Mouse (Mus musculus): ENCODE results near the gene Gm3239.
"Not testable (repeated sequence)": the region's sequence is repeated elsewhere in the genome, so short reads cannot be mapped to it uniquely, and the experiment has no call there.

The Gm3239 gene

GRCm38 (mm10) chr14:4663892-4664291 lies at the start of gene Gm3239:
Gene Gm3239, plus strand, starts transcription at chr14:4664192.
- DNase-seq, result not testable (repeated sequence)

- not testable (repeated sequence) for DNase-seq
Measured at GRCm38 (mm10) chr14:4632052-4632451, 31.9 kb upstream of the Gm3239 start, which contains the start of gene Gm8159. Gene Gm8159, plus strand, starts transcription at chr14:4632352.

GRCm38 (mm10) chr14:4649309-4649708 lies 14.7 kb upstream of the Gm3239 start:
- DNase-seq, result not testable (repeated sequence)

GRCm38 (mm10) chr14:4650324-4650723 lies 13.7 kb upstream of the Gm3239 start:
- DNase-seq, result peak; percentile 2

- not testable (repeated sequence) for DNase-seq
Measured at GRCm38 (mm10) chr14:4708938-4709337, 44.9 kb downstream of the Gm3239 start, which contains the start of gene Gm7876. Gene Gm7876, plus strand, starts transcription at chr14:4709238.

All from cerebellum, adult 8-10 months (tissue).